ENCODE assay signal across 31 mouse cellular contexts in the genomic region with DNA sequence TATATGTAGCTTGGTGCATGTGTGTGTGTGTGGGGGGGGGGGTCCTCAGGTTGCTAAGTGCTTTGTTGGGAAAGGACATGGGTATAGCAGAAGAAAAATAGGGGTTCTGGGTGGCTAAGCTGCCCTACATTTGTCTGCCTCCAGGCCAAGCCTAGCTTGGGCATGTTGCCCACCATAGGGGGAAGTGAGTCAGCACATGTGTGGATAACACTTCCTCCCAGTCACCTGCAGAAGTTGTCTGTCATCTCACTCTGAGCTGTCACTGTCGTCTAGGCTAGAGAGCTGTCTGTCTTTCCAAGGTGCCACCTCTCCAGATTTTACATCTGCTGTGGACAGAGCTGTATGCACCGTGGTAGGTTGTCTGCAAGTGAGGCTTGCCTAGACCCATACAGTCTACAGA.
DNase-seq lines count a peak whose midpoint lies in the region; ATAC-seq and TF ChIP-seq lines count a peak whose summit lies in the region.
"Had no signal": no experiment of that assay in that cellular context is flagged by ENCODE, and none has a peak within 500 bp of the region (broad histone marks: within the 10 kb centered on the region; RNA-seq: fewer than 3 reads in every experiment).

No protein-coding gene starts in this region.

- in situ Hi-C loops in CH12.LX (cut with MboI; ENCODE audit: low pct_ligation_motif_present, low pct_unique_long_range_greater_than_20kb, low sequenced_read_pairs), result no loop called here

- H3K27me3 ChIP-seq in CH12.LX (replicated peaks), result no peaks in the 10 kb centered on the region
- H3K27me3 ChIP-seq: hindbrain, embryonic 12.5 days; limb, embryonic 15.5 days; liver, embryonic 13.5 days; Patski had no signal

- H3K9me3 ChIP-seq in CH12.LX (replicated peaks; ENCODE audit: low read length), result peaks cover 9% of the 10 kb centered on the region
- H3K9me3 ChIP-seq: hindbrain, embryonic 12.5 days; limb, embryonic 10.5 days; limb, embryonic 15.5 days had no signal

- dilution Hi-C loops in CH12.LX (cut with MboI; ENCODE audit: extremely low pct_ligation_motif_present, extremely low pct_unique_long_range_greater_than_20kb, low sequenced_read_pairs), result no loop called here

- no peak overlapping the region for H3K4me3 ChIP-seq in CH12.LX (replicated peaks in 1 of 3; ENCODE audit: low read depth in 2 of 3, low read length in 2 of 3, poor library complexity in 1 of 3)
- H3K4me3 ChIP-seq: erythroblast, embryonic 14.5 days; hindbrain, embryonic 12.5 days; limb, embryonic 10.5 days; limb, embryonic 15.5 days; liver, embryonic 13.5 days had no signal

- peak; percentile 75 for ATAC-seq in megakaryocyte, adult 5-6 weeks (ENCODE audit: poor library complexity, severe bottlenecking)
- ATAC-seq: forebrain, postnatal 0 days; hindbrain, postnatal 0 days; intestine, embryonic 16.5 days; midbrain, embryonic 16.5 days; Patski had no signal

- no peak for TF ChIP-seq RAD21 in CH12.LX (IDR thresholded peaks at IDR 0.05; ENCODE audit: low read depth, low read length)

- peaks cover 0 to 32% of the 10 kb centered on the region in 2 experiments; a peak in 2 of 4 replicates for H3K4me1 ChIP-seq in CH12.LX (ENCODE audit: control insufficient read depth in 1 of 2, insufficient read depth in 2 of 2)
- H3K4me1 ChIP-seq: hindbrain, embryonic 12.5 days; limb, embryonic 10.5 days; limb, embryonic 15.5 days; liver, embryonic 13.5 days had no signal

- TF ChIP-seq EP300 in CH12.LX (IDR thresholded peaks at IDR 0.05; ENCODE audit: low read length), result no peak

- TF ChIP-seq CTCF in CH12.LX (conservative IDR thresholded peaks at IDR 0.05 in 1 of 2, IDR thresholded peaks at IDR 0.05 in 1 of 2; ENCODE audit: low read depth in 2 of 2, low read length in 2 of 2), result no peak

- no peak for TF ChIP-seq POLR2A in CH12.LX (IDR thresholded peaks at IDR 0.05; ENCODE audit: low read depth, low read length)

- no peaks in the 10 kb centered on the region for H3K79me2 ChIP-seq in CH12.LX (replicated peaks; ENCODE audit: control insufficient read depth, extremely low read depth, insufficient read depth, poor library complexity, severe bottlenecking)

- no peak overlapping the region for H3K27ac ChIP-seq in CH12.LX (ENCODE audit: insufficient read depth, low read depth)
- H3K27ac ChIP-seq: hindbrain, embryonic 12.5 days; hindbrain, postnatal 0 days; limb, embryonic 10.5 days; limb, embryonic 15.5 days; liver, embryonic 13.5 days; stomach, postnatal 0 days had no signal

- peak; percentile 11 for DNase-seq in left cerebral cortex, postnatal 4 days
- DNase-seq in left cerebral cortex, adult 9 months (ENCODE audit: low spot score in 2 of 2), result no peak
- peak; percentile 34 for DNase-seq in CH12.LX (ENCODE audit: extremely low read depth)
- peak; percentile 36 for DNase-seq in brain, adult 2 months (ENCODE audit: low read depth, low spot score)
- no peak for DNase-seq in c-Kit-positive CD71-positive TER-119-positive erythroid progenitor cells, embryonic 14.5 days (ENCODE audit: low spot score)
- no peak for DNase-seq in ovary, adult 18-20 months (ENCODE audit: low spot score)
- DNase-seq: adrenal gland, postnatal 10 days; cerebellum, adult 8-10 months; forebrain, postnatal 0 days; gastrocnemius, postnatal 10 days; heart, postnatal 14 days; kidney, adult 8-10 months; kidney, postnatal 10 days; layer of hippocampus, postnatal 36 days; liver, embryonic 13.5 days; lung, adult 18-20 months; lung, postnatal 14 days; thymus, adult 18-20 months; thymus, postnatal 25 days had no signal

- no peaks in the 10 kb centered on the region for H3K36me3 ChIP-seq in CH12.LX (replicated peaks in 1 of 2; ENCODE audit: control insufficient read depth in 1 of 2, insufficient read depth in 1 of 2, low read length in 1 of 2)
- H3K36me3 ChIP-seq: G1E; hindbrain, embryonic 12.5 days; limb, embryonic 10.5 days; limb, embryonic 15.5 days; liver, embryonic 13.5 days had no signal

- intact Hi-C loops in left cerebral cortex, postnatal 4 days (cut with DNase I), result no loop called here

- no peak overlapping the region for H3K4me2 ChIP-seq in CH12.LX (ENCODE audit: insufficient read depth, low read depth, poor library complexity, severe bottlenecking)
- H3K4me2 ChIP-seq: hindbrain, embryonic 12.5 days; limb, embryonic 15.5 days; liver, embryonic 13.5 days; midbrain, embryonic 11.5 days had no signal

- H3K9ac ChIP-seq in CH12.LX (ENCODE audit: insufficient read depth, low read depth), result no peak overlapping the region
- H3K9ac ChIP-seq: forebrain, postnatal 0 days; hindbrain, embryonic 12.5 days; limb, embryonic 15.5 days; liver, embryonic 13.5 days had no signal

TF ChIP-seq in CH12.LX, 34 proteins besides CTCF, POLR2A, EP300 and RAD21:
- 0 out of 2 replicates have a peak, but pooled peaks have one; percentile 12 for TF ChIP-seq BHLHE40 (IDR thresholded peaks at IDR 0.05; ENCODE audit: low read depth, low read length)
- TF ChIP-seq USF1 (IDR thresholded peaks at IDR 0.05; ENCODE audit: low read depth, low read length), result no peak
- TF ChIP-seq TBP (conservative IDR thresholded peaks at IDR 0.05; ENCODE audit: low read depth, low read length), result no peak
- TF ChIP-seq UBTF (IDR thresholded peaks at IDR 0.05; ENCODE audit: low read depth, low read length), result no peak

Comparison
In these comparisons a context has a peak if more than half of its experiments do, and no peak if none do; other contexts are left out.
1. DNase-seq: peak in left cerebral cortex, postnatal 4 days (single experiment), CH12.LX (single experiment) and brain, adult 2 months (single experiment); none in left cerebral cortex, adult 9 months (0 of 2), c-Kit-positive CD71-positive TER-119-positive erythroid progenitor cells, embryonic 14.5 days (single experiment) and ovary, adult 18-20 months (single experiment).